Mouse (Mus musculus) ES-E14 (cell line): ENCODE measurements around the gene Tnfrsf9. TPM values are rescaled to one million over a fixed set of nuclear protein-coding genes. Genes with fewer than 3 reads are reported as not detected.

Experiments used
- DNase-seq: peaks from one replicate; pipeline ENCODE4 v3.0.0-alpha.2; 2013; ENCODE audit warnings: low read depth, low spot score
- H3K27ac ChIP-seq: 2 replicates; pipeline ENCODE4 v1.5.1; 2012; ENCODE audit warnings: low read depth, mild to moderate bottlenecking, low read length, moderate library complexity, mixed read lengths; ENCODE audit not compliant: poor library complexity, insufficient read depth, severe bottlenecking
- H3K36me3 ChIP-seq: 2 replicates; pipeline ENCODE4 v1.6.1; 2012; ENCODE audit warnings: mild to moderate bottlenecking, low read length, moderate library complexity, mixed read lengths; ENCODE audit not compliant: control insufficient read depth, poor library complexity, insufficient read depth, severe bottlenecking
- H3K4me1 ChIP-seq, 2 experiments: fragments of 150-350 bp in 1 of 2; sonication (generic) in 1 of 2; 2 replicates each; pipeline ENCODE4 v1.6.1; 2012; ENCODE audit warnings: low read length in 2 of 2, mild to moderate bottlenecking in 1 of 2, mixed read lengths in 1 of 2; ENCODE audit not compliant: control insufficient read depth in 2 of 2, insufficient read depth in 2 of 2, poor library complexity in 1 of 2
- H3K4me3 ChIP-seq, 2 experiments: fragments of 150-350 bp in 1 of 2; sonication (generic) in 1 of 2; 2 replicates each; pipeline ENCODE4 v1.5.1; 2012; ENCODE audit warnings: low read length in 2 of 2, low read depth in 1 of 2, mild to moderate bottlenecking in 1 of 2, mixed read lengths in 1 of 2; ENCODE audit not compliant: insufficient read depth in 1 of 2, poor library complexity in 1 of 2, severe bottlenecking in 1 of 2
- H3K9ac ChIP-seq: 2 replicates; pipeline ENCODE4 v1.6.1; 2012; ENCODE audit warnings: low read depth, mild to moderate bottlenecking, low read length, mixed read lengths; ENCODE audit not compliant: poor library complexity, insufficient read depth, severe bottlenecking
- H3K9me3 ChIP-seq: fragments of 150-350 bp; sonication (generic); 2 replicates; pipeline ENCODE4 v1.6.1; 2012; ENCODE audit warnings: low read depth, mild to moderate bottlenecking, low read length; ENCODE audit not compliant: control insufficient read depth, insufficient read depth
- CHD2 ChIP-seq: IDR thresholded peaks from 2 replicates; pipeline ENCODE4 v1.6.1; 2014; ENCODE audit warnings: mild to moderate bottlenecking, low read depth, low read length, inconsistent platforms
- HCFC1 ChIP-seq: IDR thresholded peaks from 2 replicates; pipeline ENCODE4 v1.6.1; 2012; ENCODE audit warnings: low read length, inconsistent platforms, borderline replicate concordance; ENCODE audit not compliant: insufficient read depth
- MAFK ChIP-seq: IDR thresholded peaks from 2 replicates; pipeline ENCODE4 v1.6.1; 2014; ENCODE audit warnings: mild to moderate bottlenecking, low read depth, low read length, inconsistent platforms; ENCODE audit not compliant: insufficient read depth
- ZC3H11A ChIP-seq: IDR thresholded peaks from 2 replicates; pipeline ENCODE4 v1.6.1; 2012; ENCODE audit warnings: low read depth, mild to moderate bottlenecking, inconsistent platforms, low read length, borderline replicate concordance
- ZNF384 ChIP-seq: IDR thresholded peaks from 2 replicates; pipeline ENCODE4 v1.6.1; 2012; ENCODE audit warnings: low read depth, low read length, inconsistent platforms
- in situ Hi-C, 2 experiments: fragments of 600-800 bp; cut with MboI; formaldehyde crosslinking; loops; one replicate each; pipeline ENCODE4 v1.15.1; 2025; ENCODE audit warnings: low sequenced_read_pairs in 2 of 2, inconsistent platforms in 1 of 2; ENCODE audit not compliant: unreplicated experiment in 2 of 2
- total RNA-seq: library from RNA; depleted of rRNA; stranded (reverse); fragments of 300-350 nt; gene quantifications from 2 replicates; pipeline ENCODE4 v1.2.3, GENCODE M21; 2012

Gene Tnfrsf9
- total RNA-seq, 1 experiment = 0.27 TPM

- Histone ChIP-seq H3K36me3 (peaks cover 32% of the 10 kb centered on the region), H3K9ac (no peak overlapping the region), H3K9me3 (no peaks in the 10 kb centered on the region), H3K27ac (0 out of 2 replicates have a peak overlapping the region, but pooled peaks have one; percentile 14), H3K4me1 (peaks cover 1 to 54% of the 10 kb centered on the region in 2 experiments; a peak in 2 of 4 replicates), H3K4me3 (no peak overlapping the region)
- no peak for DNase-seq
- TF ChIP-seq ZNF384 (0 out of 2 replicates have a peak, but pooled peaks have one; percentile 16), ZC3H11A (no peak)
- in situ Hi-C loops = loop anchor here in 1 of 2 experiments (25.0 kb wide), 1 partner anchor 233 kb away; the partner anchor contains the start of gene Slc45a1
These were observed 19.5 kb upstream of the Tnfrsf9 start for GRCm38 (mm10) chr4:150894718-150895501.

GRCm38 (mm10) chr4:150896896-150897624 is 17.3 kb upstream of the Tnfrsf9 start:
- Histone ChIP-seq H3K36me3 (peaks cover 45% of the 10 kb centered on the region), H3K4me1 (peaks cover 2 to 49% of the 10 kb centered on the region in 2 experiments; a peak in 2 of 4 replicates), H3K9me3 (no peaks in the 10 kb centered on the region), H3K4me3 (peak overlapping the region in 1 of 2 experiments; percentile 24; a peak in 1 of 4 replicates), H3K27ac (no peak overlapping the region), H3K9ac (peak overlapping the region; percentile 39)
- in situ Hi-C loops = loop anchor here in 1 of 2 experiments (25.0 kb wide), 1 partner anchor 235 kb away; the partner anchor contains the start of gene Slc45a1
- no peak for DNase-seq
- TF ChIP-seq HCFC1 = no peak
- TF ChIP-seq ZNF384 = no peak
- TF ChIP-seq MAFK = no peak
- no peak for TF ChIP-seq CHD2
- no peak for TF ChIP-seq ZC3H11A

GRCm38 (mm10) chr4:150898716-150899365 is 15.5 kb upstream of the Tnfrsf9 start:
- H3K36me3 ChIP-seq = peaks cover 63% of the 10 kb centered on the region
- TF ChIP-seq ZNF384 = no peak
- TF ChIP-seq ZC3H11A = peak; percentile 34; the same call in 1 of the 2 replicates
- no peak overlapping the region; the same call in 1 of the 2 replicates for H3K27ac ChIP-seq
- H3K9ac ChIP-seq = peak overlapping the region; percentile 39; the same call in 1 of the 2 replicates
- in situ Hi-C loops = loop anchor here in 1 of 2 experiments (25.0 kb wide), 1 partner anchor 237 kb away; the partner anchor contains the start of gene Slc45a1
- peak overlapping the region in 1 of 2 experiments; percentile 7; a peak in 1 of 4 replicates for H3K4me3 ChIP-seq
- peak; percentile 68 for DNase-seq
- peaks cover 2 to 39% of the 10 kb centered on the region in 2 experiments; a peak in 2 of 4 replicates for H3K4me1 ChIP-seq
- no peaks in the 10 kb centered on the region for H3K9me3 ChIP-seq

- Histone ChIP-seq H3K9ac (0 out of 2 replicates have a peak overlapping the region, but pooled peaks have one; percentile 7), H3K27ac (no peak overlapping the region), H3K9me3 (no peaks in the 10 kb centered on the region), H3K4me1 (peaks cover 2 to 30% of the 10 kb centered on the region in 2 experiments; a peak in 2 of 4 replicates), H3K36me3 (peaks cover 69% of the 10 kb centered on the region), H3K4me3 (no peak overlapping the region)
- in situ Hi-C loops = loop anchor here in 1 of 2 experiments (10.0 kb wide), 1 partner anchor 246 kb away; the partner anchor contains the start of gene Slc45a1
- no peak for DNase-seq
- TF ChIP-seq CHD2 = no peak
- no peak for TF ChIP-seq ZC3H11A
- TF ChIP-seq MAFK = no peak
- TF ChIP-seq HCFC1 = no peak
- TF ChIP-seq ZNF384 = no peak
These were observed 13.9 kb upstream of the Tnfrsf9 start for GRCm38 (mm10) chr4:150900486-150900885.
